Mouse (Mus musculus): ENCODE measurements around the gene Ddx54.

DNA sequence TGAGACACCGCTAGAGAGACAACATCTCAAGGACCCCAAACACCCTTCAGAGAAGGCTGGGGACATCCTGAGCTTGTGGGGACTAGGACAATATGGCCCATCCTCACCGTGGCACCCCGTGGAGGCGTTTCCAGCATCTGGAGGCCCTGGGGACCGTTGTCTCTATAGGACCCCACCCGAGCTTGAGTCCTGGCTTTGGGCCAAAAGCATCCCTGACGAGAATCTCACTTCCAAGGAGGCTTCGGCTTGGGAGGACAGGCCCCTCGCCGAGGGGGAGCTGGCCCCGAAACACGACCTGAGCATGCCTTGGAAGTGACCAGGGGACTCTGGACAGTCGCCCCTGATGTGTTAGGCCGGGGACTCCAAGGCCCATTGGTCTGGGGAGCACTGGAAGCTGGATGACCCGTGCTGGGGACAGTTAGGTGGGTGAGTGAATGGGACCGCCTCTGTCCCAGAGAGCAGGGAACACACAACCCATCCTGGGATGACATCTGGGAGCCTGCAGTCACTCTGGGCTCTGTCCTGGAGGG, 3.2 kb upstream of the Ddx54 start:
- TF ChIP-seq EP300 (IDR thresholded peaks at IDR 0.05; ENCODE audit: low read depth) (no peak), CTCF (IDR thresholded peaks at IDR 0.05; ENCODE audit: low read depth) (no peak)
